Mouse (Mus musculus) left cerebral cortex, adult 2 months (tissue): ENCODE data around the gene Bcl11b. TPM values are rescaled to one million over a fixed set of nuclear protein-coding genes. Genes with fewer than 3 reads are reported as not detected.

Experiments used
- DNase-seq, 2 experiments: peaks; one replicate each; pipeline ENCODE4 v3.0.0; 2021 to 2022; ENCODE audit warnings: low spot score in 2 of 2, mixed read lengths in 1 of 2; ENCODE audit errors: extremely low spot score in 1 of 2
- H3K27ac ChIP-seq: fragments of 200-600 bp; 2 replicates; pipeline ENCODE4 v1.8.1; 2022
- H3K4me3 ChIP-seq: fragments of 200-600 bp; 2 replicates; pipeline ENCODE4 v1.8.1; 2022
- CTCF ChIP-seq: fragments of 200-600 bp; IDR thresholded peaks from 2 replicates; pipeline ENCODE4 v1.8.1; 2022; ENCODE audit warnings: antibody characterized with exemption, mild to moderate bottlenecking, moderate library complexity
- intact Hi-C: fragments of 180-260 bp; cut with DNase I; formaldehyde crosslinking; loops from one replicate; pipeline ENCODE4 v1.15.1; 2025
- total RNA-seq, 2 experiments: library from RNA; stranded (reverse); gene quantifications; 2 replicates each; pipeline ENCODE4 v1.2.3; 2021

The Bcl11b gene
- total RNA-seq, 2 experiments from 2014 or later: 57.8 to 69.0 TPM

DNA sequence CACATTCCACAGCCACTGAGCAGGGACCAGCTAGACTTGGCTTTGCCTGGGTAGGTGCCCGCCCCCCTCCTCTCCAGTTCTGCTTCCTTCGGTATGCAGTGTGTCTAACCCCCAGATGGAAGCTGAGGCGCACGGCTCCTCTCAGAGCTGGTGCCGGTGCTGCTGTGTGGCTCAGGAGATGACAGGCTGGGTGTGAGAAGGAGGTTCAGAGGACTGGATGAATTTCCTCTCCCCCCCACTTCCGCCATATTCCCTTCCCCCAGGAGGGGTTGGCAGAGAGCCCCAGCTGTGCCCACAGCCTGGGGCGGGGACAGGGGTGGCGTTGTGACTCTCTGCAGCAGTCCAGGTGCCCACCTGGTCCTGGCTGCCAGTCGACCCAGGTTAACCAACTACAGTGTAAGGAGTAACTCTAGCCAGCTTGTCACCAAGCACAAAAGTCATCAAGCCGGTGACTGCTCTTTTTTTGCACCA is 75.4 kb downstream of the Bcl11b start:
- Histone ChIP-seq H3K4me3 (peak overlapping the region; percentile 17; the same call in 1 of the 2 replicates), H3K27ac (peak overlapping the region; percentile 66; the same call in 1 of the 2 replicates)
- intact Hi-C loops: loop anchor here (5.0 kb wide), 1 partner anchor 116 kb away; no protein-coding TSS in a partner anchor
- DNase-seq: no peak
- no peak for TF ChIP-seq CTCF

DNA sequence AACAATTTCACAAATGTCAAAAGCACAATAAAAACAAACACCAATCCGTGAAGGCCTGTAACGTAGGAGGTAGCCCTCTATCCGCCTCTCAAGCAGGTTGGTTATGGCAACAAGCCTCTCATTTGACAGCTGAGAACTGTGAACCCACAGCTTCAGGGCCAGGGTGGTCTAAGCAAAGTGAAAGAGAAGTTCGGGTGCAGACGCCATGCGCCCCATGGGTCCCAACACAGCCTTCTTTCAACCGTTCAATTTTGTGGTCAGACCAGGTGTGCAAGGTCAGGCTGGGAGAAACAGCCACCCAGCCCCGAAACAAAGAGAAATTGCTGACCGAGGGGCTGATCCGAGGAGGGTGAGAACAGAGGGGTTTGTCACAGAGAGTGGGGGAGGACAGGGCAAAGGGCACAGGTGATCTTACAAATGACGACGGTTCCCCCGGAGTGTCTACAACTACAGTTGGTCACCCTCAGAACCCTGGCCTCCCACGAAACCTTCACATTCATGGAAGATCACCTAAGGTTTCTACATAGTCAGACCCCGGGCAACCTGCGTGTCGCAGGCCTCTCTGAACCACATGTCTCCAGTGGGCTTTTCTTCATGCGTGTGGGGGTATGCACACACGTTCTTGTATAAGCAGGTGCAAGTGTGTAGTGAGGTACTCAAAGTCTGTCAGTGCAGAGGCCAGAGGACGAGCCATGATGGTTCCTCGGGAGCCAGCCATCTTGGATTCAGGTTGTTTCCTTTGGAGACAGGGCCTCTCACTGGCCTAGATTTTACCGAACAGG is 77.1 kb downstream of the Bcl11b start:
- intact Hi-C loops: loop anchor here (5.0 kb wide), 1 partner anchor 114 kb away; no protein-coding TSS in a partner anchor
- no peak for TF ChIP-seq CTCF
- H3K4me3 ChIP-seq: no peak overlapping the region
- DNase-seq: no peak
- no peak overlapping the region for H3K27ac ChIP-seq

DNA sequence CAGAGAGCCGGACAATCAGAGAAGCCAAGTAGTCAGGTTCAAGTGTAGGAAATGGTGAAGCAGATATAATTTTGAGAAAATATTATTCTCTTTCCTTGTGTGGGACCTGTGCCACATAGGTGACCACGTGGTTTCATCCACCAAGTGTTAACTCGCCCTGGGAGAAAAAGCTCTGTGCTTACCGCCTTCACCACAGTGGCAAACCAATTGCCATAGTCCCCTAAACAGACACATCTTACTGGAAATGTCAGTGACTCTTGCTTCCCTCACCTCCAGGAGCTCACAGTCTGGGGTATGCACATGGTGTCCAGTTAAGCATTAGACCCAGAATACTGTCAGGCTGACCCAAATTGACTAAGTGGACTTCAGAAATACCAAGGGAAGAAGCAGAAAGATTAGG is 78.7 kb downstream of the Bcl11b start:
- TF ChIP-seq CTCF: no peak
- H3K27ac ChIP-seq: no peak overlapping the region; the same call in 1 of the 2 replicates
- intact Hi-C loops: loop anchor here (5.0 kb wide), 1 partner anchor 112 kb away; no protein-coding TSS in a partner anchor
- H3K4me3 ChIP-seq: no peak overlapping the region
- DNase-seq: no peak

DNA sequence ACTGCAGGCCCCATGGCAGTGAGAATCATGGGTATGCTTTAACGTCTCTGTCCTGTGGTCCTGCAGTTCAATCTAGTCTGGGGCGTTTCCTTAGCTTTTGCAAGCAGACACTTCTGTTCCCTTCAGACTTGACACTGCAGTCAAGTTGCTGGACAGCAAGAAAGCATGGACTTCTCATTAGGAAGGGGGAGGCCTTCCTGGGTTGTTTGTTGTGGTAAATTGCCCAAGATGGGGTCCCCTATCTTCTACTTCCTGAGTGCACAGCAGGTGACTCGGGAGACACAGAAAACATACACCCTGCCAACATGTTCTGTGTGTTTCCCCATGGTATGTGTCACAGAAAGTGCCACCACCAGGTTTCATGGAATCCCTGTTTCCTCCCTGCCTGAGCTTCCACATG is 79.4 kb downstream of the Bcl11b start:
- Histone ChIP-seq H3K4me3 (no peak overlapping the region), H3K27ac (no peak overlapping the region)
- no peak for TF ChIP-seq CTCF
- no peak for DNase-seq
- intact Hi-C loops: no loop called here

DNA sequence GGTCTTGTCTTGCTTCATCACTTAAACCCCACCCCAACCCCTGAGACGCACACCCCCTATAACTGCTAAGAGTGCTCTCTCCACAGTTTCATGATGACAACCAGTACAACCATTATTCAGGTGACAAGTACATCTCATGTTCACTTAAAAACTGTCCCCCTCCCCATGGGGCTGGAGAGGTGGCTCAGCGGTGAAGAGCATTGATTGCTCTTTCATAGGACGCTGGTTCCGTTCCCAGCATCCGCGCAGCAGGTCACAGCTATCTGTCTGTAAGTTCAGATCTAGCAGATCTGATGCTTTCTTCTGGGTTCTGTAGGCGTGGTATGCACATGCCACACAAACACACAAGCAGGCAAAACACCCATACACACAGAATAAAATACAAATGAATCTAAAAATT is 81.2 kb downstream of the Bcl11b start:
- intact Hi-C loops: no loop called here
- Histone ChIP-seq H3K4me3 (no peak overlapping the region), H3K27ac (no peak overlapping the region)
- no peak for DNase-seq
- TF ChIP-seq CTCF: no peak

DNA sequence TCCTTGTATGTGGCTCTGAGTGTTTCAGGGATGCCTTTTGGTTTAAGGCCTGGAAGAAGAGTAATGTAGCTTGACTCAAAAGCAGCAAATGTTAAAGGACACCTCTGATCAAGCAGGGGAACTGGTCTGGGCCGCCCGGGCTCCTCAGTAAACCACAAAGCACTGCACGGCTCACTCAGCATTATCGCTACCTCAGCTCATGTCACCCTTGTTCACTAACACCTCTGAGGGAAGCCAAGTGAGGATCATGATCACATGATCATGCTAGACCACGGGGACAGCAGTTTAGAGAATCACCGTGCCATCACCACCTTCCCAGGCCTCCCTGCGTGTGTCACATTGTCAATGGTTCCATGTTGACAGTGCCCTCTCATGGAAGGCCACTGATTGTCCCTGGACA is 81.8 kb downstream of the Bcl11b start:
- no peak for TF ChIP-seq CTCF
- Histone ChIP-seq H3K27ac (peak overlapping the region; percentile 28; the same call in 1 of the 2 replicates), H3K4me3 (no peak overlapping the region)
- no peak for DNase-seq
- intact Hi-C loops: no loop called here

DNA sequence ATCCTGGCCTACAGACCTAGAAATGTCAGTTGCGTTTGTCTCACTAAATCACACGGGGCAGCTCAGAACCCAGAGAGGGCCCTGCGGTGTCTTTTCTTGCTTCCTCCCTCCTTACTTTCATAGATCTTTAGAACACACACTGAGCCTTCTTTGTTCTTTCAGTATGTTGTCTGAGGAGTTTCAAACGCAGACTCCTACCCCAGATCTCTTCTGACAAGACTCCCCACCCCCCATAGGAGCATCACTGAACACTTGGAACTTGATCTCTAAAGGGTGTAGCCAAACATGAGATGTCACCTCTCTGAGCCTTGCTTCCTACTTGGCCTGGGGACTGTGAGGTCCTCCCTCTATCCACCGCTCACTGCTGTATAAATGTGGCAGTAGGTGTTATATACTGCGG is 82.2 kb downstream of the Bcl11b start:
- Histone ChIP-seq H3K4me3 (no peak overlapping the region), H3K27ac (peak overlapping the region; percentile 28; the same call in 1 of the 2 replicates)
- intact Hi-C loops: no loop called here
- TF ChIP-seq CTCF: no peak
- no peak for DNase-seq

DNA sequence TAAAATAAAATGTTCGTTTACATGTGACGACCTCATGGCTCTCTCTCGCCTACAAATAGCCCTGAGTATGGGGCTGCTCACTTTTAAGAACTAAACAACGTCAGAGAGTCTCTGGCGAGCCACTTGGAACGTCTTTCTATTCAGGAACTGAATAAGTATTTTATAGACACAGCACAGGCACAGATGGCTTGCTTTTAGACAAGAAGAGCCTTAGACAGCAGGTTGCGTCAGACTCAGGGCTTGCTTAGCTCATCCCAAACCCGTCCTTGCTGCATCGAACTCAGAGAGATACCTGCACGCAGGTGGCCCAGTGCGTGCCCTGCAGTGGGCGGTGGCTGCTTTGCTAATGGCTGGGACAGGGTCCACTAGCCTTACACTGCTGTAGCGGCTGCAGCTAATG is 82.7 kb downstream of the Bcl11b start:
- no peak for DNase-seq

DNA sequence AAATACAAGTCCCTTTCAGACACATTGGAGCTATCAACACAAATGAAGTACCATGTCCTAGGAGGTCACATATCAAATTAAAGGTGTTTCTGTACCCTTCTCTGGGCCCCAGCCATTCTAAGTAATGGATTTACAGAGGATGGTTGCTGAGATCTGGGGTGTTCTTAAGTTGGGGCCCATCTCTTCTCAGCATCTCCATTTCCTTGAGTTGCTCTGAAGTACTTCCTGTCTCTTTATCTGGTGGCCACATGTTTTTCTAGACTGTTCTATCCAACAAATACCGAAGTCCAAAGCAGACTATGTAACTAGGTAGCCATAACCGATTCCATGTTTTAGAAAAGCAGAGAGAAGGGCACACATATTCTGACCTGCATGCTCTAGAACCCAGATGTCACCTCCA is 83.3 kb downstream of the Bcl11b start:
- intact Hi-C loops: no loop called here
- no peak overlapping the region for H3K27ac ChIP-seq

More for the DNA sequence above, 82.7 kb downstream of the Bcl11b start:
- no peak overlapping the region for H3K4me3 ChIP-seq
- peak overlapping the region; percentile 28; the same call in 1 of the 2 replicates for H3K27ac ChIP-seq
- TF ChIP-seq CTCF: no peak
- intact Hi-C loops: no loop called here

DNA sequence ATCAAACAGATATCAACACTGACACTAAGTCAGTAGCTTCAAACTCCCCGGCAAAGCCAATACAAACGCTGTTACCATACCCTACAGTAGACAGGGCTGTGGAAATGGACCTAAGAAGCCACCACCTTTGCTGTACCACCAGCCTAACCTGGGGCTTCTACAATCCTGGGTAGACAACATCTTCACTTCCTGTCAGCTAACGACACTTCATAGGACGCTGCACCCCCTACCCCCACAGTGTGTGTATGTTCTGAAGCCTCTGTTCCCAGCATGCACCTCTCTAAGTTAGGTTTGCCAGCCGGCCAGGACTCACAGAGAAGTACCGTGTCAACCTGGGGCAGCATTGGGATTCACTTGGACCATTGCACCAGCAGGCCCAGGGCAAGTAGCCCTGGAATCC is 84.6 kb downstream of the Bcl11b start:
- H3K27ac ChIP-seq: no peak overlapping the region
- intact Hi-C loops: no loop called here
- DNase-seq: no peak
- TF ChIP-seq CTCF: no peak
- H3K4me3 ChIP-seq: no peak overlapping the region

More for the DNA sequence above, 83.3 kb downstream of the Bcl11b start:
- no peak for DNase-seq
- no peak overlapping the region for H3K4me3 ChIP-seq
- no peak for TF ChIP-seq CTCF

DNA sequence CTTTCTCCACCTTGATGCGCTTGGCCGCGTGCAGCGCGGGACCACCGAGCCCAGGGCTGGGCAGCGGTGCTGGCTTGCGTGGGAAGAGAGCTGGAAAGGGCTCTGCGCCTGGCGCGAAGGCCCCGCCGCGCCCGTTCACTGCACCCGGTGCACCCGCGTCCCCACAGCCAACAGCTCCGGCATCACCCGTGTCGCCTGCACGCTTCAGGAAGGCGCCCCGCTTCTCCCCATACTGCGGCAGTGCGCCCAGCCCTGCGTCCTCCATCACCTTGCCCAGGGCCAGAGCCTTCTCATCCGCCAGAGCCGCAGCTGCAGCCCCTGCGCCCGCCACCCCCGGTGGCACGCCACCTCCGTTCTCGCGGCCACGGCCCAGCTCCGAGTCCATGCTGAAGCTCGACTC is 87.4 kb downstream of the Bcl11b start:
- Histone ChIP-seq H3K27ac (no peak overlapping the region), H3K4me3 (no peak overlapping the region)
- no peak for DNase-seq
- intact Hi-C loops: no loop called here
- no peak for TF ChIP-seq CTCF

DNA sequence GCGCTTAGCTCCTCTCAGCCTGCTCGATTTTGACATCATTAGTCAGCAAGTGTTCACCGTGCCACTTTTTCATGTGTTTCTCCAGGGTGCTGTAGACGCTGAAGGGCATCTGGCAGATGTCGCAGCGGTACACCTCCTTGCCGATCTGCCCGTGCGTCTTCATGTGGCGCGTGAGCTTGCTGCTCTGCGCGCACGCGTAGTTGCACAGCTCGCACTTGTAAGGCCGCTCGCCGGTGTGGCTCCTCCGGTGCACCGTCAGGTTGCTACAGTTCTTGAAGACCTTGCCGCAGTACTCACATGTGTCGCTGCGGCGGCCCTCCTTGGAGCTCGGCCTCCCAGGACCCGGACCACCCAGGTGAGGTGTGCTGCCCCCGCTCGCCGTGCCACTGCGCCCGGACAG is 88.0 kb downstream of the Bcl11b start:
- DNase-seq: no peak
- no peak overlapping the region for H3K27ac ChIP-seq
- H3K4me3 ChIP-seq: no peak overlapping the region
- TF ChIP-seq CTCF: no peak
- intact Hi-C loops: no loop called here

DNA sequence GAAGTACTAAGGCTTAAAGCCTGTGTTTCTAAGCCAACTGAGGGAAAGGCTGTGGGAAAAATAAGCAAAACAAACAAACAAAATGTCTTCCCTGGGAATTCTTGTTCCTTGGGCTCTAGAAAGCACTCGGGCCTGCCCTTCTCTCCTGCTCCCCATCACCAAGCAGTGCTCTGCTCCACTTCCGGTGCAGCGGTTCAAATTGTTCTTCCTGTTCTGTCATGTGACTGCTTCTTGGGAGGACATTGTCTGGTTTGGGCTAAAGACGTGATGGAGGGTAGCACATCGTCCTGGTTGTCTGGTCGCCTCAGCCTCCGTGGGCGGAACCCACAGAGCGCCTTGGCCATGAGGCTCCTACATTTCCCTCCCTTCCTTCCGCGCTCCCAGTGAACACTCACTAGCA is 94.6 kb downstream of the Bcl11b start:
- no peak for DNase-seq
- intact Hi-C loops: no loop called here
- TF ChIP-seq CTCF: no peak
- no peak overlapping the region for H3K4me3 ChIP-seq
- no peak overlapping the region for H3K27ac ChIP-seq
